Mouse (Mus musculus) thymus, postnatal 10 days (tissue): Measurements from ENCODE around the gene Siva1.
A peak's percentile ranks its signal among the peaks of the same experiment; 100 is the strongest.

Experiments used
- DNase-seq, 2 experiments: peaks; one replicate each; pipeline ENCODE4 v3.0.0; 2021; ENCODE audit warnings: low spot score in 2 of 2

Siva1 gene

DNA sequence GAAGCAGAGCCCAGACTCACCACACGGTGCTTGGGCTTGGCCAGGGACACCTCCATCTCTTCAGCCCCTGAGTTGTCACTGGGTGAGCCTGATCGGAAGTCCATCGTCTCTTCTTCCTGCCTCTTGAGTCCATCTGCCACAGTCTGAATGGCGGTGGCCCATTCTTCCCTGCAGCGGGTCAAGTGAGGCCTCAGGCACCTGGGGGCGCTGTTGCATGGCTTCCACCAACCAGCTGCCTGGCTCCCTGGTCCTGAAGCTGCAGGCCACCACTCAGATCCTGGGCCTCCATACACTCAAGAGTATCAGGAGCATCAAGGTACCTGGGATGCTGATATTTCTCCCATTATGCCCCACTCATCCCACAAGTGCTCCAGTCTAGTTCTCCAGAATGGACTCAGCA lies 14.6 kb downstream of the Siva1 start:
- peak in 1 of 2 experiments; percentile 72 for DNase-seq

DNA sequence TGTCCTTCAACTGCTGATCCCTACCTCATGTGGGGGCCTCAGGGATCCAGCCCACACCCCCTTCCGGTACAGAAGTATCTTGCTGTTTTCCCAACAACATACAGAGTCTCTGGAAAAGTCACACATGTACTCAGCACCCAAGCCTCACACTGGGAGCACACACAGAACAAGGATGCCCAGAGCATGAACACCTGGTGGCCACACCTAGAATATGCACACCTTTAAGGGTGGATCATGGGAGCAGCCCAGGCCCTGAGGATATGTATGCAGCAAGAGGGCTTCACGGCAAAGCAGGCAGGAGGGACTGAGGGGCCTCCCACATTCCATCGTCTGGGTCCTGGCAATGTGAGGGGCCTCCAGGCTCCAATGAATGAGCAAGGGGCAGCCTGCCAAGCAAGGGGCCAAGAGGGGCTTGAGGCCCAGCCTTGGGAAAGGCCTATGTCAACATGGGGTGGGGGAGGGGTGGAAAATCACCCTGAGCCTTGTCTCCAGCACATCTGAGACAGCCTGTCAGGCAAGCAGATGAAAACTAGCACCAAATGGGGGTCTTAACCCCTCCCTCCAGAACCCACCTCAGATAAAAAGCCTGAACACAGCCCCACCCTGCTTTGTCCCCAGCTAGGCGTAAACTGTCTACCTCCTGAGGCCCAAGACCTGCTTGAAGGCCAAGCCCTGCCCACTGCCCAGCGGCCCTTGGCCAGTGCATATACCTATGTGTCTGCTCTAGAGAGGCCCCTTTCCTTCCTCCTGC lies 16.3 kb downstream of the Siva1 start:
- DNase-seq = no peak

DNA sequence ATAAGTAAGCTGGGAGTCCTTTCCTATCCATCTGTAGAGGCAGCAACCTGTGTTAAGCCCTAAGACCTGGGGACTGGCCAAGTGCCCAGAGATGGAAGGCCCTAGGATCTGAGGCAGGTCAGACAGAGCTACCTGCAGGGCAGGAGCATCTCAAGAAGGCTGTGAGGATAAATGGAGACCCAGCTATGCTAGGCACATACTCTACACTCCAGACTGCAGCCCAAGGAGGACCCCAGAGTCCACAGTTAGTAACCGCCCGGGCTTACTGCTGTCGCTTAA lies 16.8 kb downstream of the Siva1 start:
- DNase-seq = no peak

DNA sequence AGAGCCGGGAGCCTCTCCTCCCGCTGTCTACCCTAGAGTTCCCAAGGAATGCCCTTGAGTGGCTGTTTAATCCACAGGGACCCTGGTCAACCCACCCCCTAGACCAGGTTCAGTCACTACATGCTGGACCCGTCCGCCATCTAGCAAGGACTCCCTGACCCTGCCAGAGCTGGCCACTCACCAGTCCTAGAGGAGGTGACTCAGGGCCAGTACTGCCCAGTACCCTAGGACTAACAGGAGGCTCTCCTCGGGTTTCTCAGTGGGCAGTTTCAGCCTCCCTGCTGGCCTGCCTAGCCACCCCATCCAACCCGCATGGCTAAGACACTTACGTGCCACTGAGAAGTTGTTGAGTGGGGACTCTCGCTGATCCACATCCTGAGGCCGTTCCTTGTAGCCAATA lies 17.4 kb downstream of the Siva1 start:
- no peak for DNase-seq

DNA sequence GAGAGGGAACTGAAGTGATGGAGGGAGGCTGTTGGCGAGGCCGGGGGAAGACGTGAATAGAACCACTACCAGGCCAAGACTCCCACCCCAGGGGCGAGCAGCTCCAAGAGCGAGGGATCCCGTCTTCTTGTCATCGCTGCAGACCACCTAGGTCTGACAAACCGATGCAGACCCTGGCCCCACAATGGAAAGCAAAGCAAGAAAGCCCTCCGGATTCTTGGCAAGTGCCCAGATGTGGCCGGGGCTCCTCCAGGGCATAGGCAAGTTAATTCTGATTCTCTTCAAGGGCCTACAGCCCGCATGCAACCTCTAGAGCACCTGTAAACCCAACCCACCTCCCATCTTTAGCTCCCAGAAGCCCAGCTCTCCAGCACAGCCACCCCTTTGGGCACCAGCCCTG lies 18.8 kb downstream of the Siva1 start:
- DNase-seq = no peak

DNA sequence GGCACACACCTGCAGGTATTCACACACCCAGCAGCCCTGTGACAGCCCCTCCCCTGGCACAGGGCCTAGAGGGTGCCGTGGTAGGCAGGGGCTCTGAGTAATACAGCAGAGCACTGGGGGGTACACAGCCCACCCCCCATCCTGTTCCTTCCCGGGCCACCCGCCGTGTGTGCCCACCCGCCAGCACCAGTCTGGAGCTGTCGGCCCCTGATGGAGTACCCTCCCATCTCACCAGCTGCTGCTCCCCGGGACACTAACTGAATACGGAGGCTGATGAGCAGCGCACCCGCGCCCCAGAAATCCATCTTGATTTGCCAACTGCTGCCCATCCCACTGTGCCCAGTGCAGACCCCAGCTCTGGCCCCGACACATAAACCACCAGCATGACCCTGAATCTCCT lies 19.2 kb downstream of the Siva1 start:
- no peak for DNase-seq

DNA sequence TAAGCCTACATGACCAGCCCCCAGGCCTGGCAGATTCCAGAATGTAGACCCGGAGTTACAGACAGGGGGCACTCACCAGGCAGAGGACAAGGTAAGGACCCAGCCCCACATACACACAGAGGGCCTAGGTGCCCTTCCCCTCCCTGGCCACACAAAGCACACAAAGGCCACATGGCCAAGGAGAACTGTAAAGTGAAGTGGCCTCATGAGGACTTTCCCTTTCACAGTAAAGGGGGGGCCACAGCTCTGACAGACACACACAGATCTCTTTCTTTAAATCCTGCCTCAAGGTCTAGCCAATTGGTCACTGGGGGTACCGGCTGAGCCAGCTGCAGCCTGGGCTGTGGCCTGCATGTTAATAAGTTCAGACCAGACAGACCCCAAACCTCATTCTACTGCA lies 19.6 kb downstream of the Siva1 start:
- no peak for DNase-seq

DNA sequence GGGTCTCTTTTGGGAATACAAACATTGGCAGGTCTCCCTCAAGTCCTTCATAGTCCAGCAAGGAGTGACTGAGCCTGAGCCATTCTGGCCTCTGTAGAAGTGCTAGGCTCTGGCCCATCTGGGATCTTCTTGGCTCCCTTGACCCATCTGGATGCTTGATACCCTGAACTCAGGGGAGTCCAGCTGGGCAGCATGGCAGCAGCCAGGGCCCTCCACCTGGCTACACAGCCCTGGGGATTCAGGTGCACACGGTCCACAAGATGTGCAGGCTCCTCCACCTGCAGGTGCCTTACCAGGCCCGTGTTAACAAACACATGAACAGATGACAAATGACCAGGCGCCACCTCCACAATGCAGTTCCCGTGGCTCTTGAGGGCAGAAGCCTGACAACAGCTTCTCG lies 20.2 kb downstream of the Siva1 start:
- no peak for DNase-seq

DNA sequence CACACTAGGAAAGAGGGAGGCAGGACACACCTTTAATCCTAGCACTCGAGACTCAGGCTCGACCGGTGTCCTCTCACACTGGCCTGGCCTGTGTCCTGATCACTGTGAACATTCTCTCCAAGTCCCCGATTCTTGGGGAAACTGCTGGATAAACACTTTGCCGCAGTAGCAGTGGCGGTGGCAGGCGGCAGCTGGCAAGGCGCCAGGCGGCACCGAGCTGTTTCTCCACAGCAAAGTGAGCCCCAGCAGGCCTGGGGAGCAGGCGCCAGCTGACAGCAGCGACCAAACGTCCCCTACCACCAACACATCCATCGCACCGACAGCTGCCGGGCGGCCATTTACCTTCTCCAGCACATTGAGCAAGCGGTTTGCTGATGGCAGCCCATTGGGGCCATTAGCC lies 21.0 kb downstream of the Siva1 start:
- no peak for DNase-seq

DNA sequence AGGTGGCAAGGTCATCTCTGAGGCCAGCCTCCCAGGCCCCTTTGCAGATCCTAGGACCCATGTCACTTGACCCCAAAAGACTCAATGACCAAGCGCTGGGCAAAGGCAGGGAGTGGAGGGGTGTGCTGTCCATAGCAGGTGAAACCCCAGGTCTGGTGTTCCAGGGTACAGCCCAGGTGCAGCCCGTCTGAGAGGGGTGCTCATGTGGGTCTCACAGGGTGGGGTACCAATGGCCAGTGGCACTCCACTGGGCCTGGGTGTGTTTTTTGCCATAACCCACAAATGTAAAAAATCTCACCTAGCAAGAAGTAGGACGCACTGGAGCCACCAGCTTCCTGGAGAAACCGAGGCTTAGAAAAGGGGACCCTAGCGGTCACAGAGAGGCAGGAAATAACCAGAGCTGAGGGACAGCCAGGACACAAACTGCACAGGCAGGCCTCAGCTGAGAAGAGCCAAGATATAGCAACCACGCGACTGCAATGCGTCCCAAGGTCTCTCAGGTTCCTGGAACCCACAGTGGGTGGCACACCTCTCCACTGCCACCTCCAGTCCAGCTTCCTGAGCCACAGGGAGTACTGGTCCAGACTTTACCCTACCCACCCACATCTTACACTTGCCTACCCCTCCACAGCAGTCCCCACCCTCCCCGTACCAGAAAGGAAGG lies 21.5 kb downstream of the Siva1 start:
- no peak for DNase-seq

DNA sequence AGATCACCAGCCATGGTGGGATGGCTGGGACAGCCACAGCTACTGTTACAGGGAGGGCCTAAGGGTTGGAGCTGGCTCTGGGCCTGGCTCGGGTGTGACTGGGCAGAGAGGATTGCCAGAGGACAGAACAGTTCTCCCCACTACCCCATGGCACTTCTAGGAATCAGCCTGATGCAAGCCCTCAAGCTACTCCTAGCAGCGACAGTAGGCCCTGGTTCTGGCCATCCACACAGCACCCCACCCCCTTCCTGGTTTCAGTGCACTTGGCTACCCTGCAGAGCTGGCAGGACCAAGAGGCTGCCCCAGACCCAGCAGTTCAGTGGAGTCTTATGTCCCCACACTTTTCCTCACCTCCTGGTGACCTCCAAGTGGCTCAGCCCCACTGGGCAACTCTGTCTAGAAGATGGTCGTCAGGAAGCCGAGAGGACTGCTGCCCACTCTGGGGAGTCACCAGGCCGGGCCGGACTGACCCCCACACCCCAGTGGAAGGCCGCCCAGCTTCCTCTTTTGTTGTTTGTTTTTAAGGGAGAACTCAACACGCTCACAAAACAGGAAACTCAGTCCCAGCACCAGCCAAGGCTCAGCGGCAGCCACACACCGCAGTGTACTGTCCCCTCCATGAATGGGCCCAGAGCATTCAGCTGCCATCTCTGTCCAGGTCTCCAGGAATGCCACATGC lies 23.3 kb downstream of the Siva1 start:
- DNase-seq = no peak

DNA sequence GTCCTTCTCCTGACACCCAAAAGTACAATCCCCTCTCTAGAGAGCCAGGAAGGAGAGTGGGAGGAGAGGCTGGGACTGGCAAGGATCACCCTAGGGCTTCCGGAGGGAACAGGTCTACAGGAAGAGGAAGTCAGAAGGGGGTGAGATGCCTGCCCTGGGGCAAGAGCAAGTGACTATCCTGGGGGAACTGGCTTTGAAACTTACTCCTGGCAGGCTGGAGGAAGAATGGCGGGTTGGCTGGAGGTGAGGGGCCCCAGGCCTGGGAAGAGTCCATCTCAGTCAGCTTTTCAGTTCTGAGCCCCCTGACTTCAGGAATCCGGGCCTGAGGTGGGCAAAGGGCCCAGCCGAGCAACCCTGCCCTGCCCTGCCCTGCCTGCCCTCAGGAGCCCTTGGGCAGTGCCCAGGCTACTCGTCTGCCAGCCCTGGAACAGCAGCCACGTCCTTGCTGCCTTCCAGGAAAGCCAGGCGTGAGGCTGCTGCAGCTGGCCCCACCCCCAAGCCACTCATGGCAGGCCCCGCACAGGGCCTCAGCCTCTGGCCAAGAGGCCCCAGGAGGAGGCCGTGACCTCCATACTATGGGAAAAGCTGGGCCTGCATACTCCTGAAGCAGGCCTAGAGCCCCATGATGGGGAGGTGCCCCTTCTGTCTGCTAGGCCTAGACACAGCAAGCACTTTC lies 26.4 kb downstream of the Siva1 start:
- DNase-seq = no peak

DNA sequence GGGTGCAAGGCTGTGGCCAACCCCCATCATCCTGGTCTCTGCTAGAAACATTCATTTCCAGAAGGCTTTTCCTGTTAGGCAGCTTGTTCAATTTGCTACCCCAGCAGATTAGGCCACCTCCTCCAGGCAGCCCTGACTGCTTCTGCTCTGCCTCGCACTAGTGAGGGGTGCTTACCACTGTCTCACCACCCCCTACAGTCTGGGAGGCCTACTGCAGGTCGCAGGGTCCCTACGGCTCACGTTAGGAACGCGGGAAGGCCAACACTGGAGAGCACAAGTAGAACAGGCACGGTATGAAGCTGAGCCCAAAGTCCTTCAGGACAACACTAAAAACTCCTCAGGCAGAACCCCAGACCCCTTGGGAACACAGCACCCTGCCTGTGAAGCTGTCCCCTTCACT lies 27.4 kb downstream of the Siva1 start:
- DNase-seq = no peak

DNA sequence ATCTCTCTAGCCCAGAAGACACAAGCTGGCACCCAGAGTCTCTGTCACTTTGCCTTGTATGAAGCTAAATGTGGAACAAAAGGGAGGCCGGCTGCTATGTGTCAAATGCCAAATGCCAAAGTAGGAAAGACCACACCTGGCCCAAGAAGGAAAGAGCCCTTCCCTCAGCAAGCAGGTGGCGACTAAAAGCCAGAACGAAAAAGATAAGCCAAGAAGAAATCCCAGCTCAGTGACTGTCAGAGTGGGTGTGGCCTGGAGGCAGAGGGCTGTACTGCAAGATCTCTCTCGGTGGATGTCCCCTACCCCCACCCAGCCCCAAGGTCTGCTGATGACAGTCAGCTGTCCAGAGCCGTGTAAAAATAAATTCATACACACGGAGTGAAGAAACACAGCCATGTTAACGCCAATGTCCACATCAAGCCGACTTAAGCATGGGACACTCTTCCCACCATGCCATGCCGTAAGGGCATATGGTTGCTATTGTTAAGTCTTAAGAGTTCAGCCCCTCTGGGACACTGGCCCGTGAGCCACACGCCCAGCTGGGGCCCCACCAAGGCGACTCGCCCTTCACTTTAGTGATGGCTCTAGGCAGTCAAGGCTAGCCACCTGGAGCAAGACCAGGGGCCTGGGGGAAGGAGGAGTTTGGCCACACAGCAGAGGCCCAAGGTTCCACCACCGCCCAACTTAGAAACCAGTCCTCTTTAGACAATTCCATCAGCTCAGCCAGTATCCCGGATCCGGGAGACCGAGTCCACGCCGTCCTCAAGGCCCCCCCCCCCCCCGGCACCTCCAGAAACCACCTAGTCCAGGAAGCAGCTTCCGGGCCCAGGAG lies 28.5 kb downstream of the Siva1 start:
- peak in 1 of 2 experiments; percentile 31 for DNase-seq

DNA sequence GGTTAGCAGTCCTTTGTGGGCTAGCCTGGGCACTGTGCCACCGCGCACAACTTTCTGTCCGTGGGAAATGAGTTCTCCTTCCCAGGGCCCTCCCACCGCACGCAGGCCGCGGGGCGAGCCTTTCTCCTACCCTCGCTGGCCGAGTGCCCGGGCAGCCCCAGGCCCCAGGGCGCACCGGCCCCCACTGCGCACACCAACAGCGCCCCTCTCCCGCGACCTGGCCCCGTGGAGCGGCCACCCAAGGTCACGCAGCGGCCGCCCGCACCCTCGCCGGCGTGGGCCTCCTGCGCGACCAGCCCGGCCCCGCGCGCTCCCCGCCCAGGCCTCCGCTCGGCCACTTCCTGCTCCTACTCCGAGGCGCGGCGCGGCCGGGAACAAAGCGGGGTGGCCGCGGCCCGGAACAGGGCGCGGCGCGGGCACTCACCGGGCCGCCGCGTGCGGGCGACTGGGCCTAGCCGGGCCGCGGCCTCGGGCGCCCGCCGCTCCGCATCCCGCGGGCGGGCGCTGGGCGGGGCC lies 29.2 kb downstream of the Siva1 start:
- DNase-seq = peak; percentile 28 to 47

DNA sequence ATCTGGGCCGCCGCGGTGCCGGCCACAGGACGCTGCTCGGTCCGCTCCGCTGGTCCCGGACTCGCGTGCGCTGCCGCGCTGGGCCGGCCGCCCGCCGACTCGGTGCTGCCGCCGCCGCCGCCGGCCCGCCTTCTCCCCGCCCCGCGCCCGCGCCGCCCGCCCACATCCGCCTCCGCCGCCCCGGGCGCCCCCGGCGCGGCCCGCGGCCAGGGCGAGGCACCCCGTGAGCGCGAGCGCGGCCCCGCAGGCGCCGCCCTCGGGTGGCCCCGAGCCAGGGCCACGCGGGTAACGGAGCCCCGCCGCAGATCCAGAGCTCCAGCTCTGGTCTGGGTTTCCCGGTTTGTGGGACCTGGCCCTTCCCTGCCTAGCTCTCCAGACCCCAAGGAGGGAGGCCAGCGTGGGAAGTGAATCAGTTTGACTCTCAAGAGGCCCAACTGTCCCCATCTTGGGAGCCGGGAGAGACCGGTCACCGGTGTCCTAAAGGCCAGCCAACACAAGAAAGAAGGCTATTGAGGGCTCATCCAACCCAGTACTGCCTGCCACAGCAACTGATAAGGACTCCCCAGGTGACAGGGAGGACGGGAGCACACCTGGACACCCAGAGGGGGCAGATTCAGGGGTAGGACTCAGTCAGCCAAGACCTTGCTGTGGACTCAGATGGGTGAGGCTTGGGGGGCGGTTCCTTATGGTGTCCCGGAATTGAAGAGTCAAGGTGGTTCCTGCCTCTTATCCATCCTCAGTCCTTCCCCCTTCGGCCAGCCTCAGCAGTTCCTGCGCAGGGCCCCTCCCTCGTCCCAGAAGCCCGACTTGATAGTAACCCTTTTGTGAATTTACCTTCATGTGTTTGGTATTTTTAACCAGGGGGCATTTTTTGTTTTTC lies 29.9 kb downstream of the Siva1 start, which contains the start of gene Akt1:
Akt1 (minus strand) TSS at position 753 of the 880 bp plus-strand sequence.
- DNase-seq = peak; percentile 38 to 57

DNA sequence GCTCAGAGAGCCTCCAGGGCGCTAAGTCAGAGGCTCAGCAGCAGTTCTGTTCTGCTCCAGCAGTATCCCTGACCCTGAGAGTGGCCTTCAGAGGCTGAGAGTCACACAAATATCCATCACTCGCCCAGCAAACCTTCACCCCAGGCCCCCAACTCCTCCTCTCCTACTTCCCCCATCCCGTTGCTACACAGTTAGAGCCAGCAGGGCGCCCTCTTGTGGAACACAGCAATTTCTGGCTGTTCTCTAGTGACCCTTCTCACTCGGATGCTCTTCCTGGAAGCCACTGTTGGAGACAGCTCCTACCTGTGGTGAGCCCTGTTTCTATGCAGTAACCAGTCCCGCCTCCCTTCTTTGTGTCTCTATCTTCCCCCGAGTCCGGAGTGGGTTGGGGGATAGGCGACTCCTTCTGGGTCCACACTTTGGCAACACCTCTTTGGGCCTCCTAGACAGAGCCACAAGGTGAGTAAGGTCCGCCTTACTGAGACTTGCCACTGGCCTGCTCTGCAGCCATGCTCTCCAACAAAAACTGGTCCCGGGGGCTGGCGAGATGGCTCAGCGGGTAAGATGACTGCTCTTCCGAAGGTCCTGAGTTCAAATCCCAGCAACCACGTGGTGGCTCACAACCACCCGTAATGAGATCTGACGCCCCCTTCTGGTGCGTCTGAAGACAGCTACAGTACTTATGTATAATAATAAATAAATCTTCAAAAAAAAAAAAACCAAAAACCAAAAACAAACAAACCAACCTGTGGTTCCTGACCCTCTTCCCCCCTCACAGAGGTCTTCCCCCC lies 31.0 kb downstream of the Siva1 start:
- peak; percentile 82 to 92 for DNase-seq

DNA sequence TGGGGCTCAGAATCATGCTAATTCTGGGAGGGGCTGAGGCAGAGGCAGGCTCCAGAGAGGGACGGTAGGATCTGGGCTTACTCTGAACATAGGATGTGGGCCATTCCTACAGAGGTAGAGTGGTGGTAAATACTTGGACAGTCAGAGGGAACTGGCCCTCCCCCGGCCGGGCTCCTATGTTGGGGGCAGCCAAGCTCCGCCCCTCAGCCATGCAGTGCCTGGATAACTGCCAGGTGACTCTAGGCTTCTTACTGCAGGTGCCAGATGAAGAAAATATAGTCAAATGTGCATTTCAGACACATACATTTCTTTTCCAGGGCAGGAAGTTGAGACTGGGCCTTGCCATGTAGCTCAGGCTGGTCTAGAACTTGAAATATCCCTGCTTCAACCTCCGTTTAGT lies 32.6 kb downstream of the Siva1 start:
- no peak for DNase-seq

DNA sequence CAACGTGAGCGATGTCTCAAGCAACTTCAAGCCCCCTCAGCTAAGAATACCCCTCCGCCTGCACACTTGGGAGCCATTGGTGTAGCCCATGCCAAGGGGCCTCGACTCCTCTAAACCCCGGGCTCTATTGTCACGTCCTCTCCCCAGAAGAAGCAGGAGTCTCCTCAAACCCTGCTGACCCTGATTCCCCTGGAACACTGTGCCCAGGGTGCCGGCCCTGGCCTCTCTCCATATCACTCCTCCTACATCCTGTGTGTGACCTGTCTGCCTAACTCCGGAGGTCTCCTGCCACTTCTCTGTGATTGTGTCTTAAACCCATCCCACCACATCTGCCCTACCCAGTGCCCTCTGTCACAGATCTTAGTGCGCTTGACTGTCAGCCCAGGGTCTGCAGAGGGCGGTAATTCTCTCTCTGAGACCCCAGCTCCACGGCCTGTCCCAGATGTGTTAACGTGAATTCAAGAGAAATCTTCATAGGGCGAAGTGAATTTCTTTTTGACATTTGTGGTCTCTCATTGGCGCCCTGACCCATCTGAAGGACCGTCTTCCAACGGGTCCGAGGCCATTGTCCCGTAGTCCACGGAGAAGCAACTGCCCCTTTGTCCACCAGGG lies 33.6 kb downstream of the Siva1 start:
- peak in 1 of 2 experiments; percentile 14 for DNase-seq
